ENCODE assay signal across 21 mouse cellular contexts in the genomic region with DNA sequence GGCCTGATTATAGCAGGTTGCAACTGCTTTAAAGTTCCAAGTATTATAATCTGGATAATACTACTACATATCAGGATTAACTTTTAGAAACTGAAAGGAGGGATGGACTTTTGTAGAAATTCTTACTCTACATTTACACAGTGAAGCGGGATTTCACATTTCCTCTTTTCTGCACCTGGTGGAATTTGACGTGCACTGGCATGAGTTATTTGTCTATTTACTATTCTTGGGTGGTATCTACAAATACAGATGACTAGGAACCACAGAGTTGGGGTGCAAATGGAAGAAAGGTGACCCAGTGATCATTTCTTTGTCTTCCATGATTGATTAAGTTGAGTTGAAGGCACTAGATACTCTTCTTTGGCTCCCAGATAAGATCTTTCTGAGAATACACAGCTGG.
DNase-seq lines count a peak whose midpoint lies in the region; ATAC-seq and TF ChIP-seq lines count a peak whose summit lies in the region.
"Had no signal": no experiment of that assay in that cellular context is flagged by ENCODE, and none has a peak within 500 bp of the region (broad histone marks: within the 10 kb centered on the region; RNA-seq: fewer than 3 reads in every experiment).

No protein-coding gene starts in this region.

- H3K9me3 ChIP-seq in liver, postnatal 0 days (ENCODE audit: low read length): no peaks in the 10 kb centered on the region
- no peaks in the 10 kb centered on the region for H3K9me3 ChIP-seq in neural tube, embryonic 15.5 days (replicated peaks)
- no peaks in the 10 kb centered on the region for H3K9me3 ChIP-seq in forebrain, postnatal 0 days (ENCODE audit: low read length)
- H3K9me3 ChIP-seq: embryonic facial prominence, embryonic 10.5 days; embryonic facial prominence, embryonic 12.5 days; forebrain, embryonic 13.5 days; forebrain, embryonic 15.5 days; G1E had no signal

- no peak for TF ChIP-seq CTCF in liver, postnatal 0 days (IDR thresholded peaks at IDR 0.05; ENCODE audit: low read depth)
- no peak for TF ChIP-seq CTCF in forebrain, postnatal 0 days (IDR thresholded peaks at IDR 0.05; ENCODE audit: low read depth)

- H3K36me3 ChIP-seq in liver, postnatal 0 days (replicated peaks; ENCODE audit: insufficient read depth, low read length): no peaks in the 10 kb centered on the region
- H3K36me3 ChIP-seq in neural tube, embryonic 15.5 days: no peaks in the 10 kb centered on the region
- no peaks in the 10 kb centered on the region for H3K36me3 ChIP-seq in forebrain, postnatal 0 days (ENCODE audit: insufficient read depth)
- H3K36me3 ChIP-seq: embryonic facial prominence, embryonic 10.5 days; embryonic facial prominence, embryonic 12.5 days; forebrain, embryonic 15.5 days; G1E had no signal

- 0 out of 2 replicates have a peak, but pooled peaks have one; percentile 23 for ATAC-seq in neutrophil, adult 5-6 weeks (ENCODE audit: extremely low read depth, insufficient number of reproducible peaks, low FRiP score, poor library complexity, severe bottlenecking)
- ATAC-seq in liver, postnatal 0 days: no peak
- no peak for ATAC-seq in neural tube, embryonic 15.5 days (ENCODE audit: low FRiP score)
- no peak for ATAC-seq in forebrain, postnatal 0 days
- ATAC-seq: activated CD4-positive, CD25-positive, alpha-beta regulatory T cell, adult 4 months; forebrain, embryonic 13.5 days; forebrain, embryonic 15.5 days; Patski had no signal

- peak; percentile 76 for DNase-seq in A20 (ENCODE audit: low read depth, low spot score)
- peak; percentile 9 to 24 for DNase-seq in B cell, adult 2 months
- DNase-seq in liver, postnatal 0 days: no peak
- no peak for DNase-seq in forebrain, postnatal 0 days
- DNase-seq: adrenal gland, adult 8-10 months; adrenal gland, postnatal 14 days; adrenal gland, postnatal 36 days; cerebellum, adult 11-12 months; cerebellum, adult 2 months; cerebellum, adult 9-10 months; cerebellum, postnatal 10 days; cerebellum, postnatal 25 days had no signal

- no peak overlapping the region for H3K4me3 ChIP-seq in liver, postnatal 0 days (ENCODE audit: low read depth, low read length)
- no peak overlapping the region for H3K4me3 ChIP-seq in neural tube, embryonic 15.5 days (replicated peaks)
- no peak overlapping the region for H3K4me3 ChIP-seq in forebrain, postnatal 0 days (ENCODE audit: low read depth, low read length)
- H3K4me3 ChIP-seq: embryonic facial prominence, embryonic 10.5 days; embryonic facial prominence, embryonic 12.5 days; forebrain, embryonic 13.5 days; forebrain, embryonic 15.5 days had no signal

- H3K27ac ChIP-seq in liver, postnatal 0 days (ENCODE audit: low read depth): no peak overlapping the region
- H3K27ac ChIP-seq in neural tube, embryonic 15.5 days (replicated peaks): no peak overlapping the region
- no peak overlapping the region for H3K27ac ChIP-seq in forebrain, postnatal 0 days (ENCODE audit: low read depth, low read length)
- H3K27ac ChIP-seq: embryonic facial prominence, embryonic 10.5 days; embryonic facial prominence, embryonic 12.5 days; forebrain, embryonic 13.5 days; forebrain, embryonic 15.5 days had no signal

- no peak for TF ChIP-seq EP300 in liver, postnatal 0 days (IDR thresholded peaks at IDR 0.05; ENCODE audit: low read depth)

- H3K4me1 ChIP-seq in liver, postnatal 0 days (ENCODE audit: insufficient read depth): no peaks in the 10 kb centered on the region
- no peaks in the 10 kb centered on the region for H3K4me1 ChIP-seq in neural tube, embryonic 15.5 days
- H3K4me1 ChIP-seq in forebrain, postnatal 0 days (ENCODE audit: insufficient read depth): no peaks in the 10 kb centered on the region
- H3K4me1 ChIP-seq: embryonic facial prominence, embryonic 12.5 days; forebrain, embryonic 13.5 days; forebrain, embryonic 15.5 days had no signal

- H3K27me3 ChIP-seq in liver, postnatal 0 days (ENCODE audit: insufficient read depth, low read length): no peaks in the 10 kb centered on the region
- no peaks in the 10 kb centered on the region for H3K27me3 ChIP-seq in neural tube, embryonic 15.5 days (replicated peaks)
- no peaks in the 10 kb centered on the region for H3K27me3 ChIP-seq in forebrain, postnatal 0 days (ENCODE audit: insufficient read depth, low read length)
- H3K27me3 ChIP-seq: embryonic facial prominence, embryonic 12.5 days; forebrain, embryonic 13.5 days; forebrain, embryonic 15.5 days; Patski had no signal

- H3K4me2 ChIP-seq in liver, postnatal 0 days (ENCODE audit: low read depth, low read length): no peak overlapping the region
- H3K4me2 ChIP-seq in neural tube, embryonic 15.5 days: no peak overlapping the region
- no peak overlapping the region for H3K4me2 ChIP-seq in forebrain, postnatal 0 days (ENCODE audit: low read depth)
- H3K4me2 ChIP-seq: embryonic facial prominence, embryonic 12.5 days; forebrain, embryonic 13.5 days; forebrain, embryonic 15.5 days had no signal

- 67% methylated on average over 2 of the region's 2 CpGs for WGBS in liver, postnatal 0 days (ENCODE audit: insufficient replicate concordance)
- 93% methylated on average over 2 of the region's 2 CpGs for WGBS in neural tube, embryonic 15.5 days
- WGBS in forebrain, postnatal 0 days: 98% methylated on average over 2 of the region's 2 CpGs

- H3K9ac ChIP-seq in liver, postnatal 0 days (replicated peaks): no peak overlapping the region
- H3K9ac ChIP-seq in neural tube, embryonic 15.5 days (replicated peaks): no peak overlapping the region
- H3K9ac ChIP-seq in forebrain, postnatal 0 days: no peak overlapping the region
- H3K9ac ChIP-seq: embryonic facial prominence, embryonic 12.5 days; forebrain, embryonic 13.5 days; forebrain, embryonic 15.5 days had no signal

Comparison
In these comparisons a context has a peak if more than half of its experiments do, and no peak if none do; other contexts are left out.
1. DNase-seq: peak in A20 (single experiment) and B cell, adult 2 months (2 of 2); none in liver, postnatal 0 days (single experiment) and forebrain, postnatal 0 days (single experiment).